8 mouse cellular contexts compared by ENCODE assay signal in genomic region chr7:30477415-30478381, GRCm38 (mm10). TPM values are rescaled to one million over a fixed set of nuclear protein-coding genes. Genes with fewer than 3 reads are reported as not detected.
A peak's percentile ranks its signal among the peaks of the same experiment; 100 is the strongest.
DNase-seq lines count a peak whose midpoint lies in the region; ATAC-seq and TF ChIP-seq lines count a peak whose summit lies in the region.

No protein-coding gene starts in this region.

- intact Hi-C loops in gastrocnemius, adult 2 months (cut with DNase I) = no loop called here

- H3K27me3 ChIP-seq in forebrain, embryonic 16.5 days (replicated peaks; ENCODE audit: control insufficient read depth, insufficient read depth, low read length) = no peaks in the 10 kb centered on the region
- peaks cover 38% of the 10 kb centered on the region for H3K27me3 ChIP-seq in limb, embryonic 12.5 days

- H3K36me3 ChIP-seq in forebrain, embryonic 16.5 days (ENCODE audit: control insufficient read depth, insufficient read depth) = no peaks in the 10 kb centered on the region
- no peaks in the 10 kb centered on the region for H3K36me3 ChIP-seq in limb, embryonic 12.5 days

- no peak for TF ChIP-seq CTCF in gastrocnemius, adult 2 months (IDR thresholded peaks at IDR 0.05)

- DNase-seq in gastrocnemius, adult 2 months = no peak
- DNase-seq in gastrocnemius, postnatal 10 days = no peak
- peak; percentile 48 for DNase-seq in R1 (ENCODE audit: low read depth, low spot score)
- peak; percentile 68 for DNase-seq in retina, postnatal 7 days (ENCODE audit: low read depth, low spot score)
- DNase-seq in thymus, postnatal 4 days = no peak
- no peak for DNase-seq in urinary bladder, adult 18-20 months (ENCODE audit: low spot score in 2 of 2)

- 8% methylated on average over 32 of the region's 32 CpGs for WGBS in forebrain, embryonic 16.5 days
- 5% methylated on average over 32 of the region's 32 CpGs for WGBS in limb, embryonic 12.5 days

- H3K9me3 ChIP-seq in forebrain, embryonic 16.5 days (ENCODE audit: control insufficient read depth, low read length) = no peaks in the 10 kb centered on the region
- H3K9me3 ChIP-seq in limb, embryonic 12.5 days = no peaks in the 10 kb centered on the region; the same call in 1 of the 2 replicates

- peak; percentile 50; the same call in 1 of the 2 replicates for ATAC-seq in forebrain, embryonic 16.5 days
- no peak for ATAC-seq in limb, embryonic 12.5 days (ENCODE audit: insufficient number of reproducible peaks, insufficient read depth, low FRiP score, low TSS enrichment, low read depth)

- peak overlapping the region; percentile 60 for H3K4me3 ChIP-seq in gastrocnemius, adult 2 months
- peak overlapping the region; percentile 24 for H3K4me3 ChIP-seq in forebrain, embryonic 16.5 days (replicated peaks; ENCODE audit: low read length)
- peak overlapping the region; percentile 25 for H3K4me3 ChIP-seq in limb, embryonic 12.5 days (replicated peaks)

- peaks cover 7% of the 10 kb centered on the region; the same call in 1 of the 2 replicates for H3K4me1 ChIP-seq in forebrain, embryonic 16.5 days (replicated peaks; ENCODE audit: control insufficient read depth, insufficient read depth, low read length)
- 0 out of 2 replicates have a peak, but pooled peaks cover 4% of the 10 kb centered on the region for H3K4me1 ChIP-seq in limb, embryonic 12.5 days (replicated peaks)

- H3K4me2 ChIP-seq in forebrain, embryonic 16.5 days (ENCODE audit: low read length) = peak overlapping the region; percentile 50
- peak overlapping the region; percentile 55 for H3K4me2 ChIP-seq in limb, embryonic 12.5 days

- no peak overlapping the region for H3K9ac ChIP-seq in forebrain, embryonic 16.5 days (replicated peaks; ENCODE audit: low read depth, low read length)
- no peak overlapping the region for H3K9ac ChIP-seq in limb, embryonic 12.5 days (replicated peaks)

- no peak overlapping the region for H3K27ac ChIP-seq in gastrocnemius, adult 2 months
- no peak overlapping the region for H3K27ac ChIP-seq in forebrain, embryonic 16.5 days (ENCODE audit: low read length)
- no peak overlapping the region for H3K27ac ChIP-seq in limb, embryonic 12.5 days

RNA-seq across cellular contexts. Expression of gene Prodh2, which starts 15.7 kb away (rescaled TPM):
- total RNA-seq in gastrocnemius, adult 2 months (2021) = not detected
- not detected for total RNA-seq in gastrocnemius, postnatal 10 days (2021)
- not detected in 2 replicates for polyA plus RNA-seq in forebrain, embryonic 16.5 days (2015; fragmentation: Nextera tagmentation; extraction: Ambion mirVana)
- not detected in 2 replicates for polyA plus RNA-seq in limb, embryonic 12.5 days (2016; fragmentation: Nextera tagmentation; extraction: Ambion mirVana)

RNA-seq across cellular contexts. Expression of gene Nphs1, which starts 19.6 kb away (rescaled TPM):
- not detected for total RNA-seq in gastrocnemius, adult 2 months (2021)
- total RNA-seq in gastrocnemius, postnatal 10 days (2021) = not detected
- not detected in 2 replicates for polyA plus RNA-seq in forebrain, embryonic 16.5 days (2015; fragmentation: Nextera tagmentation; extraction: Ambion mirVana)
- polyA plus RNA-seq in limb, embryonic 12.5 days (2016; fragmentation: Nextera tagmentation; extraction: Ambion mirVana) = 0.10 TPM in 1 of 2 replicates, not detected in the other

RNA-seq across cellular contexts. Expression of gene Kirrel2, which starts 20.2 kb away (rescaled TPM):
- not detected for total RNA-seq in gastrocnemius, adult 2 months (2021)
- not detected for total RNA-seq in gastrocnemius, postnatal 10 days (2021)
- 0.22 and 0.43 TPM in 2 replicates for polyA plus RNA-seq in forebrain, embryonic 16.5 days (2015; fragmentation: Nextera tagmentation; extraction: Ambion mirVana)
- polyA plus RNA-seq in limb, embryonic 12.5 days (2016; fragmentation: Nextera tagmentation; extraction: Ambion mirVana) = 0.29 and 0.65 TPM in 2 replicates

RNA-seq across cellular contexts. Expression of gene Aplp1, which starts 32.4 kb away (rescaled TPM):
- total RNA-seq in gastrocnemius, adult 2 months (2021) = 1 to 10 TPM in 1 of 2 experiments, under 1 TPM in 1; 0.94 to 1.2 TPM
- 1 to 10 TPM; 3.3 to 4.4 TPM for total RNA-seq in gastrocnemius, postnatal 10 days (2021)
- 584 and 649 TPM in 2 replicates for polyA plus RNA-seq in forebrain, embryonic 16.5 days (2015; fragmentation: Nextera tagmentation; extraction: Ambion mirVana)
- 32.5 and 33.9 TPM in 2 replicates for polyA plus RNA-seq in limb, embryonic 12.5 days (2016; fragmentation: Nextera tagmentation; extraction: Ambion mirVana)

RNA-seq across cellular contexts. Expression of gene Nfkbid, which starts 56.2 kb away (rescaled TPM):
- under 1 TPM; 0.11 to 0.13 TPM for total RNA-seq in gastrocnemius, adult 2 months (2021)
- under 1 TPM; 0.14 to 0.45 TPM for total RNA-seq in gastrocnemius, postnatal 10 days (2021)
- polyA plus RNA-seq in forebrain, embryonic 16.5 days (2015; fragmentation: Nextera tagmentation; extraction: Ambion mirVana) = 2.3 and 3.4 TPM in 2 replicates
- polyA plus RNA-seq in limb, embryonic 12.5 days (2016; fragmentation: Nextera tagmentation; extraction: Ambion mirVana) = 1.2 and 1.3 TPM in 2 replicates

Comparison
In these comparisons a context has a peak if more than half of its experiments do, and no peak if none do; other contexts are left out.
1. DNase-seq: peak in R1 (single experiment) and retina, postnatal 7 days (single experiment); none in gastrocnemius, adult 2 months (single experiment), gastrocnemius, postnatal 10 days (single experiment), thymus, postnatal 4 days (single experiment) and urinary bladder, adult 18-20 months (0 of 2).
2. Peak in every context shown above with its lines, with median percentiles within 50 percentile points of each other: H3K4me3 ChIP-seq.